Mouse (Mus musculus) lung, postnatal 25 days (tissue): ENCODE measurements at regions not wholly inside any gene's neighbourhood (a gene's known extent, or its start where the extent isn't known, plus 50 kb on each side); places are given as distances from the start of the nearest gene placed in this dataset.

ENCODE experiments used
- DNase-seq: peaks from one replicate; pipeline ENCODE4 v3.0.0; 2022; ENCODE audit warnings: low spot score

GRCm38 (mm10) chr4:10141238-10141934 is 732.9 kb upstream of the 2610301B20Rik start:
- DNase-seq, result no peak

DNA sequence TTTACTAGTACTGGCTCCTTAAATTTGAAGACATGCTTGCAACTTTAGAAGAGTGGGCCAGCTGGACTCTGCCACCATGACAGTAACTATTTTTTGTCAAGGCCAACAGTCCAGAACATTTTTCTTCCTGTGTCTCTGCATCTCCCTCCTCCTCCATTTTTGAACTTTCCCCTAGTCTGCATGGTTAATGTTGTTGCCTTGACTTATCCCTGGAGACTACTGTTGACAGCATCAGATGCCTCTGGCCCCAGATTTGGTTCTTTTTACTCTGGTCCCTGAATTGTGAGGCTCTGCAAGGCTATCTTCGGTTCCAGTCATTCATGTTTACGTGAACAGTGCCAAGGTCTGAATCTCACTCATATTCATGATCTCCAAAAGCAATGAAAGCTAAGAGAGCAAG is 724.4 kb upstream of the 2610301B20Rik start:
- DNase-seq, result no peak

DNA sequence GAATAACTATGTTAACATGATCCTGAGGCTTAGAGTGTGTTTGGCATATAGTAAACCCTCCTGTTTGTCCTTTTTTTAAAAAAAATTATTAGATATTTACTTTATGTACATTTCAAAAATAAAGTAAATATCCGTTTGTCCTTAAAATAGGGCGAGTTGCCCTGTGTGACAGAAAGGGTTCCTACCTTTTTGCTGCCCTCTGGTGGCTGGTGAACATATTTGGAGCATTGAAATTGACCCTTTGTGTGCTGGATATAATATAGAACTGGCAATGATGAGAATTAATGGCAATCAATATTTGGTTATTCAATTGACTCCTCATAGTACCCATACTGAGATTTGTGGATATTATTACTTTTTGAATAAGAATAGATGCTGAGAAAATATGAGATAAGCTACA is 723.8 kb upstream of the 2610301B20Rik start:
- DNase-seq, result no peak

- DNase-seq, result no peak
Measured at GRCm38 (mm10) chr4:10155705-10156390, 718.5 kb upstream of the 2610301B20Rik start.

- no peak for DNase-seq
Measured at GRCm38 (mm10) chr4:10189896-10190295, 684.4 kb upstream of the 2610301B20Rik start.

GRCm38 (mm10) chr4:10197245-10197943 is 676.9 kb upstream of the 2610301B20Rik start:
- DNase-seq, result no peak

- DNase-seq, result no peak
Measured at GRCm38 (mm10) chr4:10201835-10202234, 672.5 kb upstream of the 2610301B20Rik start.

DNA sequence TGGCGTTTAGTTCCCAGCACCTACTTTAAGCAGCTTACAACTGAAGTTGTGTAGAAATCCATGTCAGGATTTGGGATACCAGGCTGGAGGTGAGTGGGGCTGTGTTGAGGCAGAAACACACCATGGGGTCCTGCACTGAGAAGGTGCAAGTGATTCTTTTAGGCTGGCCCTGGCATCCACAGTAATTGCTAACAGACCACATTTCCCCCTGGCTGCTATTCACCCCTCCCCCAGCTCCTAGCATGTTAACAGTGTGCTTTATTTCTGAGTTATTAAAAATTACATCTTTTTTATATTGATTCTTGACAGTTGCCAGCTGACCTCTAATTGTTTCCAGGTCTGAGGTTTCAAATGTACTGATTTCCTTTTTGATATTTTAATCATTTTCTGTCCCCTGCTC is 670.1 kb upstream of the 2610301B20Rik start:
- no peak for DNase-seq

GRCm38 (mm10) chr4:10209324-10209923 is 664.9 kb upstream of the 2610301B20Rik start:
- DNase-seq, result no peak

GRCm38 (mm10) chr4:10211303-10211702 is 663.0 kb upstream of the 2610301B20Rik start:
- DNase-seq, result no peak

DNA sequence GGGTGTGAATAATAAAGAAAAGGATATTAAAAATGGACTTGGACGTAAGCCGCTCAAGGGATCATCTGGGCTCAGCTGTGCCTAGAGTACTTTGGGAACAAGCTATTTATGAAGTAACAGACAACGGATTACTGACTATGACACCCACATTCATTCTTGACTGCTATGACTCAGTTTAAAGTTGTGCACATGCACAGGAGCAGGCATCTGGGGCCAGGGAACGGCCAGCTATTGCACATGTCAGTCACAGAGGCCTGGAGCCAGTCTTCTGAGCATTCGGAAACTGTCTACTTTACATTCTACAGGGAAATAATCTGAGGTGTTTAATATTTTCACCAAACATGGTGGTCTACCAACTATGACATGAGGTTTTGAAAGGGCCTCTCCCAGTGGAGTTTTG is 639.0 kb upstream of the 2610301B20Rik start:
- no peak for DNase-seq

DNA sequence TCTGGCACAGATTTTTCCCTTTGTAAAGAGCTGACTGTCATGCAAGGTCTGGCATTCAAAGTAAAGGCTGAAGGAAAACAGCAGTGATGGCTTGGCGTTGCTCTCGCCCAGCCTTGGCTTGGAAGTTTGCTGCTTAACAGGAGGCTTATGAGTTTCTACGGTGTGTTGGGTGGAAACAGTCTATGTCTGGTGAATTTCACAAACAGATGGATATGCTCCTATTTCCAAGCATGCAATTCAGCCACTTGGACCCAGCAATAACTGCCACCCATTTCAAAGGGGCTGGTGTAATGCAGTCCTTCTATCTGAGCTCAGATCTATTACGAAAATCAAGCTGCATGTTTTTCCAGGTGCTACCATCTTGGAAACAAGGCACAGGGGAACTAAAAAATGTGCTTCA is 632.2 kb upstream of the 2610301B20Rik start:
- no peak for DNase-seq

GRCm38 (mm10) chr4:10242909-10243308 is 631.4 kb upstream of the 2610301B20Rik start:
- no peak for DNase-seq

- no peak for DNase-seq
Measured at GRCm38 (mm10) chr4:10254029-10254690, 620.1 kb upstream of the 2610301B20Rik start.

DNA sequence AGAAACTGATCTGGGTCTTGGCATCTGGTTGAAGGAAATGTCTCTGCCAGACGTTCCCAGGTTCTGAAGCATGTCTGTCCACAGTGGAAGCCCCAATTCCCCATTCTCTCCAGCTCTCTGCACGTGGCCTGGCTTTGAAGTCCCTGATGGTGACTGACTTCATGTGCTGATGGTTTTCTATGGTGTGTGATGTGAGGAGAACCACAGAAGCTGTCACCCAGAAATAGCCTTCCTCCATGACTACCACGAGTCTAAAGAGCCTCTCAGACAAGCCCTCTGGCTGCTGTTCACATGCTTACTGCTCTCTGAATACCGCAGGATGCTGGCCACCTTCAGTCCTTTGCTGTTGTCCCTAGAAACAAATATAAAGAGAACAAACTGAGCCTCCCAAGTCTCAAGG is 616.8 kb upstream of the 2610301B20Rik start:
- no peak for DNase-seq

DNA sequence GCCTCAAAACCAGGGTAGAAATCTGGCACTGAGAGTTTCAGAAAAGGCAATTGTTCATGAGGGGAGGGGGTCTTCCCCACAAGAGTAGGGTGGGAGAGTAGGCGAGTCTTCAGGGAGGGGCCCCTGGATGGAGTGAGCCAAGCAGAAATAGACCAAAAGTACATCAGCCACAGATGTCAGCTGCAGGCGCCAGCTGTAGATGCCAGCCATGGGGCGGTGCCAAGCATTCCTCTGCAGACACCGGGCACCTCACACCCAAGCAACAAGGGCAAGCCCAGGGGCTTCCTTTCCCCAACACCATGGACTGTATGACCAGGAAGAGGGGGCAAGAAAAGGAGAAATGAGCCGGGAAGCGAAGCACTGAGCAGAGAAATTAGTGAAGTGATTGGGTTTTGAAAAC is 613.9 kb upstream of the 2610301B20Rik start:
- DNase-seq, result no peak

GRCm38 (mm10) chr4:10265942-10266341 is 608.4 kb upstream of the 2610301B20Rik start:
- no peak for DNase-seq

GRCm38 (mm10) chr4:10285562-10285961 is 588.7 kb upstream of the 2610301B20Rik start:
- DNase-seq, result no peak

DNA sequence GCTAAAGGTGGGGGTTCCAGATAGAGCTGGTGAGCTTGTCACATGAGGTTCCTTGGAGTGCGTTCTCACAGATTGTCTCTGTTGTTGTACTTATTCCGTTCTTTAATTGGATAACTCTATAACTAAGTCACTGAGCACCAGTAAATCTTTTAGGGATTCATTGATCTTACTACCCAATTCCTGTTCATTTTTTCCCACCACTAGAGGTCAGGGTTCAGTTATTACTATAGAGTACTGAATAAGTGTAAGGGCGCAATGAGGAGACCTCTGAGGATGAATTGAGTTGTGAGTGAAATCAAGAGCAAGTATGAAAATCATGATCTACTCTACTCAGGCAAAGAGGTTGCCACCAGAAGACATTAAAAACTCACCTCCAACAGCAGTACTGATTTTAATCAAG is 584.0 kb upstream of the 2610301B20Rik start:
- DNase-seq, result peak; percentile 18

DNA sequence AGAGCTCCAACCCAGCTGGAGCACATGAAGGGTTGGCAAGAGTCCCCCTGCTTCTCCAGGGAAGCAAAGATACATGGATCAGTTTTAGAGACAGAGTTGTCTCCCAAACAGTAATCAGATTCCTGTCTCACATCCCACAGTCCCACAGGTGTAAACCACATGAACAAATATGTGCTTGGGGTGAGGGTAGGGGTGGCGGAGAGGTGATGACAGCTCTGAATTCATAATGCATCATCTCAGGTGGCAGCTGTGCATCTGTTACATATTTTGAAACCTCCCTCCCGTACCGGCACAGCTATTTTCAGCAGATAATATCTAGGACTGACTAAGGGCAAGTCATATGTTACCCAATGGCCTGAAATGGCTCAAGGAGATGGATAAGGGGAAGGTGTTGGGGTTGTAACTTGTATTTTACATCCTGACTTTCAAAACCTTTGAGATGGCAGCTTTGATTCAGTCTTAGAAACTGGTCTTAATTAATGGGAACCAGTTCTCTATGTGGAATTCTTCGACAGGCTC is 579.2 kb upstream of the 2610301B20Rik start:
- no peak for DNase-seq

GRCm38 (mm10) chr4:10296220-10296619 is 578.1 kb upstream of the 2610301B20Rik start:
- no peak for DNase-seq

GRCm38 (mm10) chr4:10311886-10312285 is 562.4 kb upstream of the 2610301B20Rik start:
- DNase-seq, result no peak
